Mouse (Mus musculus): ENCODE measurements around the gene Slc44a4.
"Not testable (repeated sequence)": the region's sequence is repeated elsewhere in the genome, so short reads cannot be mapped to it uniquely, and the experiment has no call there.

The Slc44a4 gene

DNA sequence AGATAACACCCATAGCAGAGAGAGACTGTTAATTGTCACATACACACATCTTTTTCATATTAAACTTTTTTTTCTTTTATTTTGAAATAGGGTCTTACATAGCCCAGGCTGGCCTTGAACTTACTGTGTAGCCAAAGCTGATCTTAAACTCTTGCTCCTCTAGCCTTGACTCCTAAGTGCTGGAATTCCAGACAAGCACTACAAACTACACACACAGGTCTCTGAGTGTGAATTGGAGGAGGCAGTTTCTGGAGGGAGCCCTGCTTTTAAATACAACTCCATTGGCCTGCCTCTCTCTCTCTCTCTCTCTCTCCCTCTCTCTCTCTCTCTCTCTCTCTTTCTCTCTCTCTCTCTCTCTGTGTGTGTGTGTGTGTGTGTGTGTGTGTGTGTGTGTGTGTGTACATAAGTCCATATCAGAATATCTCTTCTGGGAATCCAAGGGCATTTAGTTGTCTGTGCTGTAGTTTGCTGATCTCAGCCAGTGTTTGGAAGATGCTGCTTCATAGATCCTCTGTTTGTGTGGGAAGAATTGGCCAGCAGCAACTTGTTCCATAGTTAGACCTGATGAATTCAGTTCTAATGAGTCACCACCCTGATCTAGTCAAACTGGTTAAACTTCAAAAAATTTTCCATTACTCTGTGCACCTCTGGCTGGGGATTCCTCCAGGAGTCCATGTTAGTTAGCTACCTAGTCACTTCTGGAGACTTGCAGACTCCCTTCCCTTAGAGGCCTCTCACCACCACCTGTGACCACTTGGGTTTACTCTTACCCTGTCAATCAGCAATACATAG, 46.6 kb downstream of the Slc44a4 start:
- no peak for DNase-seq (ENCODE audit: low spot score in 2 of 2)

DNA sequence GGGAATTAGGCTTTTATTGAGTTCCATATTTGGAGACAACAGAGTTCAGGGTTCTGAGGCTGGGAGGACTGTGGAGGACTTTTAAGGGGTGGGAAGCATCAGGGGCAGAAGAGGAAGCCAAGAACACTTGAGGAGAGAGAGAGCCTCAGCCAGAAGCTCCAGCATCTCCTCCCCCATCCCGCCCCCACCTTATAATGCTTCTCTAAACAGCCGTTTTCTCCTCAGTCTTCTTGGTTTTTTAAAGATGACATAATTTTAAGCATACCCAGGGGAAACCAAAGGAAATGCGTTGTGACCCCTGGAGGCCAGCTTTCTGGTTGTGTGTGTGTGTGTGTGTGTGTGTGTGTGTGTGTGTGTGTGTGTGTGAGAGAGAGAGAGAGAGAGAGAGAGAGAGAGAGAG, 47.9 kb downstream of the Slc44a4 start:
- no peak for DNase-seq (ENCODE audit: low spot score in 2 of 2)

DNA sequence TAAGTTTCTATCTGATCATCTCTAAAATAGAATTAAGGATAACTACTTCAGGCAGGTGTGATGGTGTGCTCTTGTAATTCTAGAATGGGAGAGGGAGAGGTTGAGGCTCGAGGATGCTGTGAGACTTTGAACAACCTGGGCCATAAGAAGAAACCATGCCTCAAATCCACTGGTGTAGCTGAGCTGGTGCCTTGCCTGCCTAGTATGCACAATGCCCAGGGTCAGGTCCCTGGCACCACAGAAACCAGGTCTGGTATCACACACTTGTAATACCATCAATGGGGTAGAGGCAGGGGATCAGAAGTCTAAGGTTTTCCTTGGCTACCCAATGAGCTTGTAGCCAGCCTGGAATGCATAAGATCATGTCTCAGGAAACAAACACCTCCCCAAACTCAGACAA, 48.6 kb downstream of the Slc44a4 start:
- DNase-seq (ENCODE audit: low spot score in 2 of 2), result no peak

DNA sequence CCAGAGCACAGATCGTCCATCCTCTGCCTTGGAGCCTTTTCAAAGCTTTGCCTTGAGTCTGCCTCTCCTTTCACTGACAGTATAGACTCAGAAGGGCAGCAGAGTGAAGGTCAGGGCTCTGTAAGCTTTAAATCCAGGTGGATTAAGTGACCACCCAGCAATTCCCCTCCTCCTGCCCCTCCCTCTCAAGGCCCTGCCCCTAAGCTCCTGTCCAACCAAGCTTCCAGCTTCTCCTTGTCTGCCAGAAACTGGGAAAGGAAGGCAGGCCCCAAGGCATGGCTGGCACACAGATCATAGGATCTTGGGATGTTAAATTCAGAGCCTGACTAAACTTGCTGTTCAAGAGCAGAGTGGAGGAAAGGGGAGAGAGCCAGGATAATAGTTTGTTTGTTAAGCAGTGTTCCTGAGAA, 50.4 kb downstream of the Slc44a4 start:
- no peak for DNase-seq (ENCODE audit: low spot score in 2 of 2)

DNA sequence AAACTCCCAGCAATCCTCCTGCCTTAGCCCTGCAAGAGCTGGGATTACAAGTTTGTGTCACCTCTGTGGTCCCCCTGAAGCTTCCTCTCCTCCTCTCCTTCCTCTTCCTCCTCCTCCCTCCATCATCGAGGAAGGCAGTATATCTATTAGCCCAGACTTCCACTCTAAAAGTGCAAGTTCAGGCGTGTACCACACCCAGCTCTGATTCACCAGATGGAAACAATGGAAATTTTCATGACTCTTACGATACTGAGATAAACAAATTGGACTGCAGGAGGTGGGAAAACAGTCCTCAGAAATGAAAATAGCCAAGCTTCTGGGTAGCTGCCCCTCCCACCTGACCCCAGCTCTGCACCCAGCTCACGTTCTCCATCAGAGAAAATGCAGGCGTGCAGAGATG, 51.4 kb downstream of the Slc44a4 start:
- no peak for DNase-seq (ENCODE audit: low spot score in 2 of 2)

DNA sequence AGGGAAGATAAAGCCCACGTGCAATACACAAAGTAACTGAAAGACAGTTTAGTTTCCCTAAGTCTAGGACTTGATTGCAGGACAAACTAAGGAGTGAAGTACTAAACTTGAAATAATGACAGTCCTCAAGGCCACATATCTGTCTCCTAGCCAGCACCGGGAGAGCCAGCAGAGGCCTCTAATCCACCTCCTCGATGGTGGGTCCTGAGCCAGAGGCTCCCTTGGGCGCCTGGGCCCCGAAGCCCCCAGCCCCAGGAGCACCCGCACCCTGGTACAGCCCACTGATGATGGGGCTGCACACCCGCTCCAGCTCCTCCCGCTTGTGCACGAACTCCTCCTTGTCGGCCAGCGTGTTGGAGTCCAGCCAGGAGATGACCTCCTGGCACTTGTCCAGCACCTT, 55.6 kb downstream of the Slc44a4 start, which contains the start of gene Gm20481:
Gene Gm20481 (plus strand): TSS at position 91 of the 400 bp plus-strand sequence.
- DNase-seq (ENCODE audit: low spot score in 2 of 2), result not testable (repeated sequence)

DNA sequence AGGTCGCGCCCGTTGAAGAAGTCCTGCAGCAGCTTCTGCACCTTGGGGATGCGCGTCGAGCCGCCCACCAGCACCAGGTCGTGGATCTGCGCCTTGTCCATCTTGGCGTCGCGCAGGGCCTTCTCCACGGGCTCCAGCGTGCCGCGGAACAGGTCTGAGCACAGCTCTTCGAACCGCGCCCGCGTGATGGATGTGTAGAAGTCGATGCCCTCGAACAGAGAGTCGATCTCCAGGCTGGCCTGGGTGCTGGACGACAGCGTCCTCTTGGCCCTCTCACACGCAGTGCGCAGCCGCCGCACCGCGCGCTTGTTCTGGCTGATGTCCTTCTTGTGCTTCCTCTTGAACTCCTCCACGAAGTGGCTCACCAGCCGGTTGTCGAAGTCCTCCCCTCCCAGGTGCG, 56.6 kb downstream of the Slc44a4 start:
- not testable (repeated sequence) for DNase-seq (ENCODE audit: low spot score in 2 of 2)

DNA sequence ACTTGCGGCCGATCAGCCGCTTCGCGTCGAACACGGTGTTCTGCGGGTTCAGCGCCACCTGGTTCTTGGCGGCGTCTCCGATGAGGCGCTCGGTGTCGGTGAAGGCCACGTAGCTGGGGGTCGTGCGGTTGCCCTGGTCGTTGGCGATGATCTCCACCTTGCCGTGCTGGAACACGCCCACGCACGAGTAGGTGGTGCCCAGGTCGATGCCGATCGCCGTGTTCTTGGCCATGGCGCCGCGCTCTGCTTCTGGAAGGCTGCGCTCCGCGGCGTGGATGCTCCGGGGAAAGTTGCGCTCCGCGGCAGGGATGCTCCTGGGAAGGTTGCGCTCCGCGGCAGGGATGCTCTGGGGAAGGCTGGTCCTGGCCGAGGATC, 57.4 kb downstream of the Slc44a4 start:
- not testable (repeated sequence) for DNase-seq (ENCODE audit: low spot score in 2 of 2)

DNA sequence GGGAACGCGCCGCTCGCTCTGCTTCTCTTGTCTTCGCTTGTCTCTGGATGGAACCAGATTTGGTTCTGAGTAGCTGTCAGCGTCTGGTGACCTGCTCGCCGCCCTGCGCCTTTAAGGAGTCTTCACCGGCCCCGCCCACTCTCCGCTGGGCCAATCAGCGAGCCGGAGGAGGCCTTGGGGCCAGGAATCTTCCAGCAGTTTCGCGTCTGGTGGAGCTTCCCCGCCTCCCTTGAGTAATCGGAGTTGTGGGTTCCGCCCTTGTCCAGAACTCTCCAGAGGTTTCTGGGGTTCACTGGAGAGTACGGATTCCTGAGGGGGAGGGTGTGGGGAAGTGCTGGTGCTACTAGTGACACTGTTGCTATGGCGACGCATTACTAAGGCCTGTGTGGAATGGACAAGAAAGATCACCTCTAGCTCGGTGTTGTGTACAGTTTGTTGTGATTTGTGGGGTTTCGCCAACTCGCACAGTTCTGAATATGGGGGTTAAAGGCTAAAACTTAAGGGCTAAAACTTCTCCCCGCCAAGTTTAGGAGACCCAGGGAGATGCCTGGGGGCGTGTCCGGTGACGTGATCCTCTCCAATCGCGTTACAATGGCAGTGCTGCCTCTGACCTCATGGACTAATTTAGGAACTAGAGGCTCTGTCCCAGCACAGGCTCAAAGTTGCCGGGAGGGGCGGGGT, 57.9 kb downstream of the Slc44a4 start, which contains the start of the genes Hspa1a and Hspa1l:
Gene Hspa1a (minus strand): TSS at position 88 of the 681 bp plus-strand sequence.
Gene Hspa1l (plus strand): TSS at position 635 of the 681 bp plus-strand sequence.
- DNase-seq (ENCODE audit: low spot score in 2 of 2), result peak; percentile 47 to 62

DNA sequence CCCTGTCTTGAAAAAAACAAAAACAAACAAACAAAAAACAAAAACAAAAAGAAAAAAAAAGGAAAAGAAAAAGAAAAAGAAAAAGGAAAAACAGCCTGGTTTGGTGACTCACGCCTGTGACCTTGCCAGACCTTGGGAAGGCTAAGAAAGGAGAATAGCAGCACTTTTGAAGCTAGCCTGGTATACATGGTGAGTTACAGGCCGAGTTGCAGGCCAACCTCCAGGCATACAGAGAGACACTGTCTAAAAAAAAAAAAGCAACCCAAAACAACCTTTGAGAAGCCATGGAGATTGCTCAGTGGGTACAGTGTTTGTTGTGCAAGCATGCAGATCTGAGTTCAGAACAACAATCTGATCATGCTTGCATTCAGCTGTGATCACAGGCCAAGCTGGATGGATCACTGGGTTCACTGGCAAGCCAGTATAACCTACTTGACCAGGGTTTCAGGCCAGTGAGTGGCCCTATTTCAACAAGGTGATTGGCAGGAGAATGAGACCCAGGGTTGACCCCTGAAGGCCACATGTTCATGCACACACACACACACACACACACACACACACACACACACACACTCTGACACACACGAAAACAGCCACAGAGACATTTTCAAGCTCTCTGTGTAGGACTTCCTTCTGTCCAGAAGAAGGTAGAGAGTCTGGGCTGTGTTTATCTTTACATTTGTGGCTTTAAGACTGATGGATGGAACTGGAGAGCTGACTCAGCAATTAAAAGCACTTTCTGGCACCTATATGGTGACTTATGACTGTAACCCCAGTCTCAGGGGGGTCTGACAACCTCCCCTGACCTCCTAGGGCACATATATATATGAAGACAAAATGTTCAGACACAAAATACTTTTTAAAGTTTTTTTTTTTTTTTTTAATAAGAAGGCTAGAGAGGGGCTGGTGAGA, 61.6 kb downstream of the Slc44a4 start:
- no peak for DNase-seq (ENCODE audit: low spot score in 2 of 2)

DNA sequence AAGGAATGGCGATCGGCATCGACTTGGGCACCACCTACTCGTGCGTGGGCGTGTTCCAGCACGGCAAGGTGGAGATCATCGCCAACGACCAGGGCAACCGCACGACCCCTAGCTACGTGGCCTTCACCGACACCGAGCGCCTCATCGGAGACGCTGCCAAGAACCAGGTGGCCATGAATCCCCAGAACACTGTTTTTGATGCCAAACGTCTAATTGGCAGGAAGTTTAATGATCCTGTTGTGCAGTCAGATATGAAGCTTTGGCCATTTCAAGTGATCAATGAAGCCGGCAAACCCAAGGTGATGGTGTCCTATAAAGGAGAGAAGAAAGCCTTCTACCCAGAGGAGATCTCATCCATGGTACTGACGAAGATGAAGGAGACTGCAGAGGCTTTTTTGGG, 62.7 kb downstream of the Slc44a4 start:
- DNase-seq (ENCODE audit: low spot score in 2 of 2), result no peak

DNA sequence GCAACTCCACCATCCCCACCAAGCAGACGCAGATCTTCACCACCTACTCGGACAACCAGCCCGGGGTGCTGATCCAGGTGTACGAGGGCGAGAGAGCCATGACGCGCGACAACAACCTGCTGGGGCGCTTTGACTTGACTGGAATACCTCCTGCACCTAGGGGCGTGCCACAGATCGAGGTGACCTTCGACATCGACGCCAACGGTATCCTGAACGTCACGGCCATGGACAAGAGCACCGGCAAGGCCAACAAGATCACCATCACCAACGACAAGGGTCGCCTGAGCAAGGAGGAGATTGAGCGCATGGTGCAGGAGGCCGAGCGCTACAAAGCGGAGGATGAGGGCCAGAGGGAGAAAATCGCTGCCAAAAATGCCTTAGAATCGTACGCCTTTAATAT, 64.0 kb downstream of the Slc44a4 start:
- no peak for DNase-seq (ENCODE audit: low spot score in 2 of 2)

DNA sequence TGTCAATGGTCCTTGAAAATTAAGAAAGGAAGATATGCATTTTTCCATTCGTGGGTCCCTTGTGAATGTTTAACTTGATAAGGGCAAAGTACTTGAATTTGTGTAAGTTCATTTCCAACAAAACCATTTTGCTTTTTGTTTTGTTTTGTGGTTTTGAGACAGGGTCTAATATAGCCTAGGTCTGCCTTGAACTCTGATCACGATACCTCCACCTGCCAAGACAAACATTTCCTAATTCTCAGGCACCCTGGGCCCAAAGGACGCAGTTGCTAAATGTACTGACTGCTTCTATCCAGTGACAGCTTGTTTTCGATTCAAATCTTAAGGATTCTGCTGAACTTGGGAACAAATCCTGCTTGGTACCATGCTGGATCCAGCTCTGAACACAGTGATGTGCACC, 65.4 kb downstream of the Slc44a4 start:
- no peak for DNase-seq (ENCODE audit: low spot score in 2 of 2)
